Mouse (Mus musculus) forebrain, embryonic 16.5 days (tissue): ENCODE measurements at regions not wholly inside any gene's neighbourhood (a gene's known extent, or its start where the extent isn't known, plus 50 kb on each side); places are given as distances from the start of the nearest gene placed in this dataset.

Experiments used
- ATAC-seq: fragments of 200-750 bp; cut with Nextera tagmentation; 2 replicates; pipeline ENCODE4 v1.8.0; 2017; ENCODE audit warnings: mild to moderate bottlenecking, moderate library complexity
- H3K27ac ChIP-seq: fragments of 300-500 bp; sonication (generic); 2 replicates; pipeline ENCODE4 v1.5.1; 2014; ENCODE audit warnings: low read length, control low read depth
- H3K27me3 ChIP-seq: fragments of 300-500 bp; sonication (generic); replicated peaks from 2 replicates; pipeline ENCODE4 v1.6.1; 2014; ENCODE audit warnings: low read length; ENCODE audit not compliant: control insufficient read depth, insufficient read depth
- H3K36me3 ChIP-seq: fragments of 300-500 bp; sonication (generic); 2 replicates; pipeline ENCODE4 v1.6.1; 2014; ENCODE audit not compliant: control insufficient read depth, insufficient read depth
- H3K4me1 ChIP-seq: fragments of 300-500 bp; sonication (generic); replicated peaks from 2 replicates; pipeline ENCODE4 v1.6.1; 2014; ENCODE audit warnings: low read length; ENCODE audit not compliant: control insufficient read depth, insufficient read depth
- H3K4me2 ChIP-seq: fragments of 300-500 bp; sonication (generic); 2 replicates; pipeline ENCODE4 v1.6.1; 2014; ENCODE audit warnings: mild to moderate bottlenecking, low read length, control low read depth
- H3K4me3 ChIP-seq: fragments of 300-500 bp; sonication (generic); replicated peaks from 2 replicates; pipeline ENCODE4 v1.5.1; 2014; ENCODE audit warnings: mild to moderate bottlenecking, low read length, control low read depth
- H3K9ac ChIP-seq: fragments of 300-500 bp; sonication (generic); replicated peaks from 2 replicates; pipeline ENCODE4 v1.6.1; 2014; ENCODE audit warnings: low read depth, low read length, control low read depth
- H3K9me3 ChIP-seq: fragments of 300-500 bp; sonication (generic); 2 replicates; pipeline ENCODE4 v1.6.1; 2016; ENCODE audit warnings: low read length; ENCODE audit not compliant: control insufficient read depth
- WGBS: fragments of 180-500 bp; shearing (Covaris S2); extraction: QIAGEN DNeasy Blood & Tissue Kit; methylation state at CpG from one replicate; pipeline ENCODE4 v1.1.7; 2014; 5-methylcytosine and 5-hydroxymethylcytosine counted together

DNA sequence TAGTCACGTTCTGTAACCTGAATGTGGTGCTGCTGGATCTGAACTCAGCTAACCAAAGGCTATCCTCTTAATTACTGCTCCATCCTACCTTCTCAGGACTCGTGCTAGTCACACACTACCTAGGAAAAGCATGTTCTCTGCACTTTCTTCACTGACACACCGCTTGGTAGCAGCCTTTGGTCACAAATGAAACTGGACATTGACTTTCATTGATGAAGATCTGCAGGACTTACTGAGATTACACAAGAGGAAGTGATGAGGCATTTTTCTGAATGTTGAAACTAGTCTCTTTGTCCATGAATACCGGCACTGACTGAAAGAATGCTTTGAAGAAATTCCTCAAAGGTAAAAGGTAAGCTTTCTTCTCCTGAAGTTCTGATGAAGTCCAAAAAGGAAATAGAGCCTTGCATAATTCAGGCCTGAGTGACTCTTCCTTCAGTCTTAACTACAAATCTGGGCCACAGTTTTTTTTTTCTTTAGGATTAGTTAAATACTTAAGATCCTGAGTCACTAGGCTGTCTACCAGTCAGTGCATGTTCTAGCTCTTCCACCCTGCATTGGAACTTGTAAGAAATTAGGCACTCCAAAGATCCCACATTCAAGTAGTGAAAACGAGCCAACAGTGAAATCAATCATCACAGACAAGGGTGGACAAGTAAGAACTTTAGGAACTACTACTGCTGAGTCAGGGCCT lies 531.0 kb upstream of the A1bg start:
- no peaks in the 10 kb centered on the region for H3K27me3 ChIP-seq
- H3K9me3 ChIP-seq: no peaks in the 10 kb centered on the region
- H3K9ac ChIP-seq: no peak overlapping the region
- no peak overlapping the region for H3K27ac ChIP-seq
- H3K4me3 ChIP-seq: no peak overlapping the region
- WGBS: 82% methylated on average over 5 of the region's 5 CpGs
- no peaks in the 10 kb centered on the region for H3K4me1 ChIP-seq
- no peaks in the 10 kb centered on the region for H3K36me3 ChIP-seq
- H3K4me2 ChIP-seq: no peak overlapping the region
- no peak for ATAC-seq

DNA sequence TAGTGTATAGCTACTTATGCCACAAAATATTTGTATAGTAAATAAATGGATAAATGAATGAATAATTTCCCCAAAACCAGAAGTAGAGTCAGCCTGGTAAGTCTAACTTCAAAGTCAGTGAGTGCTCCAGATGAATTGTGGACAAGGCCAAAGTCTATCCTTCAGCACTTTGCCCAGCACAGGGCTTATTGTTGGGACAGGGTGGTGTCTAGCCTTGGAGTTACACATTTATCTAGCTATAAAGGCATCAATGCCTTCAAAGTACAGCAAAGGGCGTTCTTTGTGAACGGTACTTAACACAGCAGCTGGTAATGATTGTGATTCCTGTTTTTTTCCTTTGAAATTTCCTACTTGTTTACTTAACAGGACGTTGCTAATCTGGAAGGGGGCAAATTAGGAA lies 527.4 kb upstream of the A1bg start:
- no peak for ATAC-seq
- Histone ChIP-seq H3K9me3 (no peaks in the 10 kb centered on the region), H3K4me1 (no peaks in the 10 kb centered on the region), H3K4me2 (no peak overlapping the region), H3K4me3 (no peak overlapping the region), H3K36me3 (no peaks in the 10 kb centered on the region), H3K27ac (no peak overlapping the region), H3K27me3 (no peaks in the 10 kb centered on the region), H3K9ac (no peak overlapping the region)
- 22% methylated on average over 3 of the region's 3 CpGs for WGBS

DNA sequence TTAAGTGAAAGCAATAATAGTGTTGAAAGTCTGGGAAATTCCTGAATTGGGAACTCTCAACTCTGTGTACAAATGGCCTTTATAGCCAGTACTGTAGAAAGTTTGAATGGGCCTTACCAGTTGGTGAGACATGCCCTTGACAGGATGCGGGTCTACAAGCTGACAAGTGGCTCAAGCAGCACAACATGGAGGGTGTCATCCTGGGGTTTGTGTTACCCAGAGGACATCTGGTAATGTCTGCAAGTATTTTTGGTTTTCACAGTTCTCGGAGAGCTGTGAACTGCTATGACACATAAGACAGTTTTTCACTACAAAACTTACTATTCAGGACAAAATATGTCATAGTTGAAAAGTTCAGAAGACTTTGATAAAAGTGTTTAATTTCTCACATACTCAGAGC lies 525.7 kb upstream of the A1bg start:
- H3K4me2 ChIP-seq: no peak overlapping the region
- H3K9ac ChIP-seq: no peak overlapping the region
- WGBS: 81% methylated on average over 2 of the region's 2 CpGs
- no peaks in the 10 kb centered on the region for H3K27me3 ChIP-seq
- H3K9me3 ChIP-seq: no peaks in the 10 kb centered on the region
- ATAC-seq: no peak
- no peak overlapping the region for H3K27ac ChIP-seq
- no peak overlapping the region for H3K4me3 ChIP-seq
- H3K36me3 ChIP-seq: no peaks in the 10 kb centered on the region
- no peaks in the 10 kb centered on the region for H3K4me1 ChIP-seq

DNA sequence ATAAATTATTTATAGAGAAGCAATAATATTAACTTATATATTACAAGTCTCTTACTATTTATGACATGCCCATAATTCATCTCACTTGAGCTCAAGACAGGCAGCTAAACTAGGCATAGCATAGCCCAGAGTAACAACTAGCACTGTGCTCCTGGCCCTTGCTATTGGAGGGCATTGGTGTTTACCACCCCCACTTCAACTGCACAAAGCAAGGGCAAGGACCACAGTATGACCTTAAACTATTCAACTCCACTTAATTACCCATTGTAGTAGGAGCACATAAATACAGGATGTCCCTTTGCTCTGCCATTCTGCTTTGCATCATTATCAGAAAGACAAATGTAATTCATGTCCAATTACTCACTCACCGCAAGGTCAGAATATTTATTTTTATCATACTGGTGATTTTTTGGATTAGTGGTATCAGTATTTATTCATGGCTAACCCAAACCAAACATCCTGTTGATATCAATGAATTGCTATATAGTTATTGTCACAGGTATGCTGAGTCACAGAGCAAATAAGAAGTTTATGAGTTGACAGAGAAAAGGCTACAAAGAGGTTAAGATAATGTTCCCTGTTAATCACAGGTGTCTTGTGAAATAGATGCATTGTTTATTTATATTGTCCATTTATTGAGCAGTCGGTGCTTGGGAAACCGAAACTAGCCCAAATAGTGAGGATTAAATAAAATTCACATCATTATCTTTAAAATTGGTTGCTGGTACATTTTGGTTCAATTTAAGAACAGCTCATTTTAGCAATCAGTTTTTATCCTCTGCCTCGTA lies 523.4 kb upstream of the A1bg start:
- H3K9ac ChIP-seq: no peak overlapping the region
- no peak overlapping the region for H3K27ac ChIP-seq
- no peaks in the 10 kb centered on the region for H3K9me3 ChIP-seq
- H3K4me1 ChIP-seq: no peaks in the 10 kb centered on the region
- H3K27me3 ChIP-seq: no peaks in the 10 kb centered on the region
- H3K4me2 ChIP-seq: no peak overlapping the region
- H3K4me3 ChIP-seq: no peak overlapping the region
- H3K36me3 ChIP-seq: no peaks in the 10 kb centered on the region
- WGBS: 86% methylated on average over 4 of the region's 4 CpGs
- no peak for ATAC-seq

DNA sequence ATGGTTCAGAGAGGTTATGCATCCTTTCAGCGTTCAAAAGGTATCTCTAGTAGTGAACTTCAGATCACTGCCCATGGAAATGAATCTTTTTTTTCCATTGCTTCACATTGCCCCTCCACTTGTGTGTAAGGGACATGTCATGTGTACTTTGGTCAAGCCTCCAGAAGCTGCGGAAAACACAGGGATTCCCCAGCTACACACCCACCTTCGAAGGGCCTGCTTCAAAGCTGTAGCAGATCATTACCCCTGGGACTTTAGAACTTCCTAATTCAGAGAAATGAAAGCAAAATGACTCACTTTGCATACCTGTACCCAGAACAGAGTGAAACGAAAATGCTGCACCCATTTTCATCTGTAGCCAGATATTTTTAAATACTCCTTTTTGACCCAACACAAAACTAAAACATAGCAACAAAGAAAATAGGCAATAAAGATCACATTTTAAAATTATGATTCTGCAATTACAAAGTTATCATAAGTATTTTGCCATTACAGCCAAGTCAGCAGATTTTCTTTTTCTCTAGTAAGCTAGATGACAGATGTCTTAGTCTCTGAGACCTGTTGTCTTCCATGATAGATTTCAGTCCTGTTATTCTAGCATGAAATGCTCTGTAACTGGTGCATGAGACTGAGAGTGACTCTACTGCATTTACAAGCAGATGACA lies 519.1 kb upstream of the A1bg start:
- H3K27me3 ChIP-seq: no peaks in the 10 kb centered on the region
- no peak overlapping the region for H3K4me3 ChIP-seq
- no peak for ATAC-seq
- no peak overlapping the region for H3K9ac ChIP-seq
- H3K4me1 ChIP-seq: no peaks in the 10 kb centered on the region
- H3K9me3 ChIP-seq: no peaks in the 10 kb centered on the region
- no peak overlapping the region for H3K4me2 ChIP-seq
- no peak overlapping the region for H3K27ac ChIP-seq
- no peaks in the 10 kb centered on the region for H3K36me3 ChIP-seq
- WGBS: 82% methylated on average over 4 of the region's 4 CpGs

DNA sequence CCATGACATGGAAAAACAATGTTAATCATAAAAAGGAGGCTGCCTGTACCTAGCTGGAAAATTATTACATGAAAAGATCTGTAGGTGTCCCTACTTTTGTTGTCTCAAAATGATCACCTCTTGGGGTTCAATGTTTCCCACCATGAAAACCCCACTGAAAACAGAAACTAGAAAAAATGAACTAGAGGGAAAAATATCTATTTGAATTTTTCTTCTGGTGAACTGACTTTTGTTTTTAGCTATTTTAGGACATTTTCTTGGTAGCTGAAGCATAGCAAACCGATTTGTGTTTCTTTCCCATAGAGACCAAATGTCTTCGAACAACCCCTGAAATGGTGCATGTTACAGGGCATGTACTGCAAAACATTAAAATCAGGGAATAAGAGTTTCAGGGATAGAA lies 518.2 kb upstream of the A1bg start:
- Histone ChIP-seq H3K36me3 (no peaks in the 10 kb centered on the region), H3K4me3 (no peak overlapping the region), H3K9me3 (no peaks in the 10 kb centered on the region), H3K4me2 (no peak overlapping the region), H3K9ac (no peak overlapping the region), H3K4me1 (no peaks in the 10 kb centered on the region), H3K27me3 (no peaks in the 10 kb centered on the region), H3K27ac (no peak overlapping the region)
- ATAC-seq: no peak
- 93% methylated on average over 2 of the region's 2 CpGs for WGBS

DNA sequence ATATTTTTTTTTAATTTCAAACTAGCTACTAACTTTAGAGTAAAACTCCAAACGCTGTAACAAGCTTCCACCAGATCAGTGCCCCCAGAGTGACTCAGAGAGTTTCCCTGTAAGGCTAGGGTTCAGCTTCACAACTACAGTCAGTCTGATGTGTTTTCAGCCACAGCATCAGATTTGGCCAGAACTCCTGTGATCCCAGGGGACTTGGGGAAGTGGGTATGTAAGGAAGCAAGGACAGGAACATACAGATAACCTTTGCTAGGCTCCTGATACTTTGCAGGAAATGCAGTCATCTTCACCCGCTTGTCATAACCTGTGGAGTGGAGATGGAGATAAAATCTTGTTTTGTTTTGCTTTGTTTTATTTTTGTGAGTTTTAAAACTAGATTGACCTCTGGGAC lies 517.5 kb upstream of the A1bg start:
- no peaks in the 10 kb centered on the region for H3K4me1 ChIP-seq
- H3K4me3 ChIP-seq: no peak overlapping the region
- no peak for ATAC-seq
- 97% methylated on average over 2 of the region's 2 CpGs for WGBS
- no peak overlapping the region for H3K27ac ChIP-seq
- no peaks in the 10 kb centered on the region for H3K9me3 ChIP-seq
- no peaks in the 10 kb centered on the region for H3K27me3 ChIP-seq
- no peak overlapping the region for H3K4me2 ChIP-seq
- H3K9ac ChIP-seq: no peak overlapping the region
- no peaks in the 10 kb centered on the region for H3K36me3 ChIP-seq

DNA sequence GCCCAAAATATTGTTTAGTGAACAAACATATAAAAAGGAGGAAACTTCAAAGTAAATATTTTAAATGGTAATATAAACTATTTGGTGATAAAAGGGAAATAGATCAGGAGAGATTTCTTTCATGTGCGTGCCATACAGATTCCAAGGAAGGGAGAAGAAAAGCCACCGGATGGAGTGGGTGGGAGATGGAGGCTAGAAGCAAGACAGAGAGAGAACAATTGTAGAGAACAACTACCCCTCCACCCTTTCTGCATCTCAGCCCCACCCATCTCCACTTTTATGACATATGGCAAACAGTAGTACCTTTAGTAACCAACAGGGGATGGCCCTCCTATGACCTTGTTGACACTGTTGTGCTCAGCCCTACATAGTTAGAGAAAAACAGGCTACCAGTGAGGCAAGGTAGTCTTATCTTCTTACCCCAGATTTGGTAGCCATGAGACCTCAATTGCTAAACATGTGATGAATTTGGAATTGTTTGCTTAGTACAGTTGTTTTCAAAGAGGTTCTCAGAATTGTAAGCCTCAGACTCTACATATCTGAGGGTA lies 516.9 kb upstream of the A1bg start:
- Histone ChIP-seq H3K27me3 (no peaks in the 10 kb centered on the region), H3K4me1 (no peaks in the 10 kb centered on the region), H3K9ac (no peak overlapping the region), H3K4me3 (no peak overlapping the region), H3K4me2 (no peak overlapping the region), H3K36me3 (no peaks in the 10 kb centered on the region), H3K27ac (no peak overlapping the region), H3K9me3 (no peaks in the 10 kb centered on the region)
- ATAC-seq: no peak
- 94% methylated on average over 2 of the region's 2 CpGs for WGBS

DNA sequence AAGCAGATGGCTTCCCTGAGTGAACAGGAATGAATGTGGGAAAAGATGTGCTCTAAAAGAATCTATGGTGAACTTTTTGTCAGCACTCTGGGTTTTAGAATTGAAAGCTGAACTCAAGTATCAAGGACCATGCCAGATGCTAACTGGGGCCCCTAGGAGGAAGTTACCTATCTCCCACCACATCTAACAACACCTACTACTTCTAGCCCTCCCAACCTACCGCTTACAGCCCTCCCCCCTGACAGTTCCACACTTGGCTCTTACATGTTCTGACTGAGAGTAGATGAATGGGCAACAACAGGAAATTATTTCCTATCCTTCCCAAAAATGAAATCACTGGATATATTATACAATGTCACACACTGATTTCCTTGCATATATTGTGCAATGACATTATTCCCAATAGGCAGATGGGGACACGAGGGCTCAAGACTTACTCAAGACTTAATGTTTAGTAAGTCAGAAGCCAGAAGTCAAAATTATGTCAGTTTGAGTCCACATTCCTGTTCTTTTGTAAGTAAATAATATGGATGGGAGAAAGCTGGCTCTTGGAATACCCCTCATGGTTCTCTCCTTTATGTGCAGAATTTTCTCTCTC lies 506.1 kb upstream of the A1bg start:
- WGBS: 86% methylated on average over 2 of the region's 2 CpGs
- no peak for ATAC-seq
- H3K27me3 ChIP-seq: no peaks in the 10 kb centered on the region

More for the DNA sequence above, 506.1 kb upstream of the A1bg start:
- Histone ChIP-seq H3K4me3 (no peak overlapping the region), H3K9ac (no peak overlapping the region), H3K27ac (no peak overlapping the region), H3K9me3 (no peaks in the 10 kb centered on the region), H3K36me3 (no peaks in the 10 kb centered on the region), H3K4me1 (no peaks in the 10 kb centered on the region), H3K4me2 (no peak overlapping the region)
